Mouse (Mus musculus) E14TG2a.4 (cell line): Measurements from ENCODE around the gene Chic2.

Experiments used
- H3K27me3 ChIP-seq: 2 replicates; pipeline ENCODE4 v1.6.1; 2014; ENCODE audit warnings: low read length, control low read depth; ENCODE audit not compliant: insufficient read depth
- H3K36me3 ChIP-seq: 2 replicates; pipeline ENCODE4 v1.6.1; 2014; ENCODE audit warnings: low read length, control low read depth; ENCODE audit not compliant: insufficient read depth
- H3K4me1 ChIP-seq: replicated peaks from 2 replicates; pipeline ENCODE4 v1.6.1; 2014; ENCODE audit warnings: low read depth, low read length, control low read depth
- H3K4me3 ChIP-seq: replicated peaks from 2 replicates; pipeline ENCODE4 v1.5.1; 2014; ENCODE audit warnings: mild to moderate bottlenecking, low read length
- H3K9me3 ChIP-seq: 2 replicates; pipeline ENCODE4 v1.6.1; 2014; ENCODE audit warnings: low read length, control low read depth
- CTCF ChIP-seq: conservative IDR thresholded peaks from 2 replicates; pipeline ENCODE4 v1.5.1; 2014; ENCODE audit warnings: low read length
- NANOG ChIP-seq: IDR thresholded peaks from 2 replicates; pipeline ENCODE4 v1.6.1; 2014; ENCODE audit warnings: borderline replicate concordance, low read length, mixed read lengths
- POU5F1 ChIP-seq: IDR thresholded peaks from 2 replicates; pipeline ENCODE4 v1.6.1; 2014; ENCODE audit warnings: low read length, borderline replicate concordance

Gene Chic2

DNA sequence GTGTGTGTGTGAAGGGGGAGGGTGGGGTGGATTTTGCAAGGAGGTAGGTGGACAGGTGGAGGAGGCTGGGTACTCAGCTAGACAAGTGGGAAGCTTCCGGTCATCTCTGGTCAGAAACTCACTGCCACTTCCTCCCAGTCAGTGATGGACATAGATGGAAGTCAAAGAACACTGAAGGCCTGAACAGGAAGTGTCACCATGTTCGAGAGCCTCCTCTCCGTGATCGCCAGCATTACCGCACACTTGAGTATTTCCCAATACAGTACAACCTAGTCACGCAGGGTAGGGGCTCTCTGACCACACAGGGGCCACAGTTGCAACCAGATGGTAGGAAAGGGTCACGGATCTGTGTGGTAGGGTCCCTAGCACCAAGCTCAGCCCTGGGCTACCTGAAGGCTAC lies 69.1 kb downstream of the Chic2 start:
- peaks cover 42% of the 10 kb centered on the region for H3K4me1 ChIP-seq
- no peak overlapping the region for H3K4me3 ChIP-seq
- H3K36me3 ChIP-seq: no peaks in the 10 kb centered on the region
- peaks cover 42% of the 10 kb centered on the region for H3K27me3 ChIP-seq
- no peaks in the 10 kb centered on the region for H3K9me3 ChIP-seq
- TF ChIP-seq POU5F1 (no peak), NANOG (no peak), CTCF (no peak)

DNA sequence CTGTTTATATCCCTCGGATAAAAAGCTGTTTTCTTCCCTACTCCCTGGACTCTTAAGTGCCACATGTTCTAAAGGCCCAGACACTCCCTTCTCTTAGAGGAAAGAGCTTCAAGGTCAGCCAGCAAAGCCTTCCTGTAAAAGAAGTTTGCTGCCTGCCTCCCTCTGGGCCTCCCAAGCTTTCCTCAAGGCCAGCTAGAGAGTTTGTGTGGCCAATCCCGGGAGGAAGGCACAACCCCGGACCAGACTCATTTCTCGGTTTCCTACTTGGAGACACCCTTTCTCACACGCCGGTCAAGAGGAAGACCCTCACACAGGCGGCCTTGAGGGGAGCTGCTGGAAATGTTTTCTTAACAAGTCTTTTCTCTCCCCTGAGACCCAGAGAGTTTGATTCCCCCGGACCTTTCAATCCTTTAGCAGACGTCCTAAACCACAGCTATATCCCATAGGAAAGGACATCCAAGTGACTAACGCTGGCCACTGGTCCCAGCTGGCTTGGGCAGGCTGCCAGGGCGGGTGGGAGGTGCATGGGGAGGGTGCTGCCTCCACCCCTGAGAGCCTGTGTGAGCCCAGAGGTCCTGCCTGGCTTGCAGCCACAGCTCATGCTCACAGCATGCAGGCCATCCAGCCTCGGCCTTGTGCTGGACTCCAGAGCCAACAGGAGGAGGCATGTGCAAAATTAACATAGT lies 69.7 kb downstream of the Chic2 start:
- Histone ChIP-seq H3K36me3 (no peaks in the 10 kb centered on the region), H3K4me3 (peak overlapping the region; percentile 13), H3K9me3 (no peaks in the 10 kb centered on the region), H3K4me1 (peaks cover 42% of the 10 kb centered on the region), H3K27me3 (peaks cover 41% of the 10 kb centered on the region)
- TF ChIP-seq POU5F1: no peak
- no peak for TF ChIP-seq NANOG
- no peak for TF ChIP-seq CTCF

DNA sequence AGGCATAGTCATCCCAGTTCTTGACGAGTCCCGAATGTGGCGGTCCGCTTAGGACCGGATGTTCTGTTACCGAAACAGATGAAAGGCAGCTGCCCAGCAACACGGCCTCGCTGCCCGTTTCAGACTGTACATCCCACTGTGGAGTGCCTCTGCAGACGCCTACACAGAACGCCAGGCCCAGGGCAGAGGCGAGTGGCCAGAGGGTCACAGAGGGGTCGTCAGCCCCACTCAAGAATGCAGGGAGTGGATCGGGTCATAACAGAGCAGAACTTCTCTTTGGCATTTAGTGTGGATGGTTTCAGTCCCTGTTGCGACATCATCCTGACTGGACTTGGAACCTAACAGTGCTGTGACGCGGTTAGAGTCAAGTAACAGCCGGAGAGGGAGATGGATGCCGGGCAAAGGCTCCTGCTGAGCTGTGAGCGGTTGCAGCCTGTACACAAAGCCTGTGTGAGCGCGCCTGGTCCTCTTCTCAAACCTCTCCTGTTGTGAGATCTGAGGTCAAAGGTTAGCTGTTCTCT lies 70.5 kb downstream of the Chic2 start:
- peak overlapping the region; percentile 47 for H3K4me3 ChIP-seq
- TF ChIP-seq POU5F1 (no peak), NANOG (no peak; the same call in 1 of the 2 replicates), CTCF (no peak)
- H3K9me3 ChIP-seq: no peaks in the 10 kb centered on the region

DNA sequence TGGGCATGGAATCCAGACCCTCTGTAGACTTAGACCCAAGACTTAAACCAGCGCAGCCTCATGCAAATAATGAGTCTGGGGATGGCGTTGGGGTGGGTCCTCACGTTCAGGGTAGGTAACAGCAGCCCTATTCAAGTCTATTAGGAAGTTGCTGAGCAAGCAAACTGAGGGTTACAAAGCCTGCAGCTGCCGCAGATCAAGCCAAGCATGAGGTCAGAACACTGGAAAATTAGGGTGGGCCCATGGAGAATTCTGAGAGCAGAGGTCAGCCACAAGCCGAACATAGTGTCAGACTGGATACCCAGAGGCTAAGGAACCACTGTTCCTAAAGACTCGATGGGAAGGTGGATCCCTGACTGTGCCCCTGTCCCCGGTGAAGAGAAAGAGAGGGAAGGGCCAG lies 73.2 kb downstream of the Chic2 start:
- H3K4me3 ChIP-seq: no peak overlapping the region
- no peaks in the 10 kb centered on the region for H3K36me3 ChIP-seq
- H3K27me3 ChIP-seq: peaks cover 21% of the 10 kb centered on the region
- H3K9me3 ChIP-seq: no peaks in the 10 kb centered on the region
- no peak for TF ChIP-seq NANOG
- no peak for TF ChIP-seq POU5F1
- TF ChIP-seq CTCF: no peak
- peaks cover 29% of the 10 kb centered on the region for H3K4me1 ChIP-seq

More for the DNA sequence above, 70.5 kb downstream of the Chic2 start:
- peaks cover 34% of the 10 kb centered on the region for H3K27me3 ChIP-seq
- no peaks in the 10 kb centered on the region for H3K36me3 ChIP-seq
- peaks cover 38% of the 10 kb centered on the region for H3K4me1 ChIP-seq

DNA sequence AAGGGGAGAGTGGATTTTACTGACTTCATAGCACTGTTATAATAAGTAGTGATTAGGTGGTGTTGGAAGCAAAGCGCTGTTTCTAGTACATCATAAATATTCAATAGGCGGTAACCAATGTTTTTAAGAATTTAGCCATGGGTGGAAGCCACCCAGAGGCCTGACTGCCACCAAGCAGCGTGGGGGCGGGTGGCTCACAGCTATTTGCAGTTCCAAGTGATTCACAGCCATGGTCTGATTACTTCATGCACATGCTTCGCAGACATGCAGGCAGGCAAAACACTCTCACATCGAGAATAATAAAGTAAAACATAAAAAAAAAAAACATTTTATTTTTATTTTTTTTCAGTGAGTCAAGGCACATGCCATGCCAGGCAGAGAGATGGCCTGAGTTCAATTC lies 75.2 kb downstream of the Chic2 start:
- no peak for TF ChIP-seq NANOG
- no peak overlapping the region for H3K4me3 ChIP-seq
- H3K27me3 ChIP-seq: peaks cover 32% of the 10 kb centered on the region
- peaks cover 16% of the 10 kb centered on the region for H3K4me1 ChIP-seq
- H3K9me3 ChIP-seq: no peaks in the 10 kb centered on the region
- H3K36me3 ChIP-seq: no peaks in the 10 kb centered on the region

DNA sequence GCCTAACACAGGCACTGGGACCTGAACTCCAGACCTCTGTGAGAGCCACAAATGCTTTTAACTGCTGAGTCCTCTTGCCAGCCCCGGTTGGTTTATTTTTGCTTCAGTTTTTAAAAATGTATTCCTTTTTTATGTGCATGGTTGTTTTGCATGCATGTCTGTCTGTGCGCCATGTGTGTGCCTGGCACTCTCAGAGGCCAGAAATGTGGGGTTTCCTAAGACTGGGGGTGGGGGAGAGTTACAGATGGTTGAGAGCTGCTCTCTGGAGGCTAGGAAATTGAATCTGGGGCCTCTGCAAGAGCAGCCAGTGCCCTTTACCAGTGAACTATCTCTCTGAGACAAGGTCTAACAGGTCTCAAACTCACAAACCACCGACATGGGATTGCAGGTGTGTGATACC lies 76.7 kb downstream of the Chic2 start:
- Histone ChIP-seq H3K27me3 (peaks cover 36% of the 10 kb centered on the region), H3K9me3 (no peaks in the 10 kb centered on the region), H3K36me3 (no peaks in the 10 kb centered on the region), H3K4me3 (no peak overlapping the region), H3K4me1 (peaks cover 8% of the 10 kb centered on the region; the same call in 1 of the 2 replicates)
- TF ChIP-seq CTCF: no peak
- no peak for TF ChIP-seq POU5F1
- no peak for TF ChIP-seq NANOG

DNA sequence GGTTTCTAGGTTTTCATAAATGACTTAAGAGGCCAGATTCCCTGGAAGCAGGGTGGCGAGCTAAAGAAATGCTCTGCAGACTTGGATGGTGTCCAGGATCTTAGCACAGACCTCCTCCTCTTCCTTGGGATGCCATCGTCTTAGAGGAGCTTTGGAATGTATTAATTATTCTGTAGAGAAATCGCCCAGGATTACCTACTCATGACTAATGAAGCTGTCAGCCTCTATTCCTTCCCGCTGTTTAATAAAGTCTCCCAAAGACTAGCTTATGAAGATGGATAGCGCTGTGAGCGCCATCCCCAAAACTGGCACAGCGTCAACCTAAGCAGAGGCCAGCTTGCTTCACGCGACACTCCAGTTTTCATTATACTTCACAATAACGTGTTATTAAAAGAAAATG lies 77.7 kb downstream of the Chic2 start:
- Histone ChIP-seq H3K27me3 (peaks cover 39% of the 10 kb centered on the region), H3K9me3 (no peaks in the 10 kb centered on the region), H3K4me3 (no peak overlapping the region), H3K4me1 (peaks cover 7% of the 10 kb centered on the region; the same call in 1 of the 2 replicates), H3K36me3 (no peaks in the 10 kb centered on the region)
- no peak for TF ChIP-seq CTCF
- no peak for TF ChIP-seq POU5F1
- TF ChIP-seq NANOG: no peak

DNA sequence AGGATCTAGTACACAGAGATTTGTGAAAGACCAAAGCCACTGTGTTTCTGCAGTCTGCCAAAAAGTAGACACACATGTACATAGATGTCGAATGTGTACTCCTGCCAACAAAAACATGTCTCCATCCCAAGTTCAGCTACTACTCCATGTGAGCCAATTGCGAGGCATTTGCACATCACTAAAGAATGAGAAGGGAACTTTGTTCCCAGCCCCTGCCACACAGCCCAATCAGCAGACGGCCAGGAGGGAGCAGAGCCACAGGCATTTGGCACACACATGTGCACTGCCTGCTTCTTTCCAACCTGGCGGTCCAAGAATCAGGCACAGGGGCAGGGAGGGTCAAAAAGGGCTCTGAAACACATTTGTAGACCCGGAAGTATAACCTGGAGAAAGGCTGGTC lies 81.8 kb downstream of the Chic2 start:
- no peaks in the 10 kb centered on the region for H3K9me3 ChIP-seq
- TF ChIP-seq NANOG (no peak), POU5F1 (no peak), CTCF (no peak)
- H3K36me3 ChIP-seq: no peaks in the 10 kb centered on the region
- H3K4me1 ChIP-seq: peaks cover 10% of the 10 kb centered on the region
- H3K4me3 ChIP-seq: no peak overlapping the region
- H3K27me3 ChIP-seq: peaks cover 66% of the 10 kb centered on the region

DNA sequence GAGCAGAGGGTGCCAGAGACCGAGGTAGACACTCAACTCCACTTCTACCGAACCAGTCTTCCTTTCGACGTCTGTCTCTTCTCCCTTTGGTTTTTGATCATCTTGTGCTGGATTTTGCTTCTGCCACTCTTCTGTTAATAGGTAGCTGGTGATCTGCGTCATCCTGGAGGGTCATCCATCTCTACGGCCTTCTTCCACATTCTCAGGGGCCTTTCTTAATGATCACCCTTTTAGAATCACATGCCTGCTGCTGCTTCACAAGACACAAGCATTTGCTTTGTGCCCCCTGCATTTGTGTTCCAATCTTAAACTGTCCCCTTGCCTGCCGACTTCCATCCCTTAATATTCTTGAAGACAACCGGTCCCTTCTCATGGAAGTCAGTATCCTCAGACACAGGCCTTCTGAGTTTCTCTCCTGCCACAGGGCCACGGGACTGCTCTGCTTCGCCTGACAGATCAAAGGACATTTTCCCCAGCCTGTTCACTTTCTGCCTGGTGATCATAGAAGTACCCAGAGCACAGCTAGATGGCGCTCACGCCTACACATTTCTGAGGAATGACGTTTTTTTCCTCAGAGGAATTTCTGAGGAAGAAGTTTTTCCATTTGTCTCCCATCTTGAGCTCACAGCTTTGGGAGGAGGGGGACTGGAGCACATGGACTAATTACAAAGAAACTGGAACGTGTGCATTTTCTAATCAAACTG lies 83.6 kb downstream of the Chic2 start:
- no peaks in the 10 kb centered on the region for H3K9me3 ChIP-seq
- peaks cover 77% of the 10 kb centered on the region for H3K27me3 ChIP-seq
- no peaks in the 10 kb centered on the region for H3K36me3 ChIP-seq
- TF ChIP-seq POU5F1: no peak
- peak; percentile 67 for TF ChIP-seq CTCF
- no peak for TF ChIP-seq NANOG
- peaks cover 13% of the 10 kb centered on the region for H3K4me1 ChIP-seq
- H3K4me3 ChIP-seq: no peak overlapping the region
